Mouse (Mus musculus): ENCODE measurements around the gene Abcc4.

DNA sequence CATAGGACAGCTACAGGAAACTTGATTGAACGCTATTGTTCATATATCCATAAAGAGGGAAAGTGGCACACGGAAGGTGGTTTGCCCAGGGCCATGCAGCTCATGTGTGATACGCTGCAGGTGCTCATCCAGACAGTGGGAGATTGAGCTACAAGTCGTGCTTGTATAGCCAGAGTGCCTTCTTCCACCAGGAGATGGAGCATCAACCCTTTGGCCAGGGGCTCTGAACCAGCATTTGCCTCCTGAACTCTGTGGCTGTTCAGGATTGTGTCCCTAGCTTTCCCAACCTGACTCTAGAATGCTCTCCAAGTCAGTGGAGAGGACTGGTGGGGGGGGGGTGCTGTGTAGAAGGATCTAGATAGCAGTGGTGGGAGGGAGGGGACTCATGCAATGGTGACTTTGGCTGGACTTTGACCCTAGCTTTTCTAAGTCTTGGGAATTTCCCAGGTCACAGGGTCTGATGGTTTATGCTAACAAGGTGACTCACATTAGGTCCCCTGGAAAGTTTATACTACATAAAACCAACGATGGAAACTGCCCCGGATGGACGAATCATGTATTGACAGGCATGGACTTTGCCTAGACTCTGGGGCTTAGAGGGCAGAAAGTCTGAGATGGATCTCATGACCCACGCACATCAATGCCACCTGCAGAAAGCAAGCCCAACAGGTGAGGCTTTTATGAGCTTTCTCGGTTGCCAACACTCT lies 27.6 kb downstream of the Abcc4 start:
- TF ChIP-seq CTCF (IDR thresholded peaks at IDR 0.05; ENCODE audit: borderline replicate concordance, insufficient read depth, low read depth, low read length) (no peak), POLR2A (IDR thresholded peaks at IDR 0.05; ENCODE audit: borderline replicate concordance, insufficient read depth, low read length) (no peak)

All from cerebellum, adult 2 months (tissue).